Mouse (Mus musculus) heart, adult 2 months (tissue): ENCODE data around the gene Elmo1. TPM values are rescaled to one million over a fixed set of nuclear protein-coding genes. Genes with fewer than 3 reads are reported as not detected.

ENCODE experiments used
- DNase-seq, 2 experiments: peaks; one replicate each; pipeline ENCODE4 v3.0.0; 2021
- H3K27ac ChIP-seq: fragments of 200-600 bp; 2 replicates; pipeline ENCODE4 v1.8.1; 2022
- H3K27me3 ChIP-seq: fragments of 200-500 bp; 2 replicates; pipeline ENCODE4 v1.6.1; 2012; ENCODE audit warnings: mild to moderate bottlenecking, low read length, inconsistent platforms, mixed read lengths; ENCODE audit not compliant: control insufficient read depth, insufficient read depth
- H3K36me3 ChIP-seq: fragments of 200-500 bp; 2 replicates; pipeline ENCODE4 v1.6.1; 2012; ENCODE audit warnings: low read length, inconsistent platforms; ENCODE audit not compliant: control insufficient read depth, insufficient read depth
- H3K4me1 ChIP-seq: fragments of 200-500 bp; 2 replicates; pipeline ENCODE4 v1.6.1; 2011; ENCODE audit warnings: low read length; ENCODE audit not compliant: control insufficient read depth, insufficient read depth
- H3K4me3 ChIP-seq: fragments of 200-600 bp; 2 replicates; pipeline ENCODE4 v1.8.1; 2022
- H3K79me2 ChIP-seq: fragments of 200-500 bp; replicated peaks from 2 replicates; pipeline ENCODE4 v1.6.1; 2012; ENCODE audit warnings: mild to moderate bottlenecking, inconsistent platforms, low read length, moderate library complexity, mixed read lengths; ENCODE audit not compliant: control insufficient read depth, insufficient read depth
- H3K9ac ChIP-seq: fragments of 200-500 bp; 2 replicates; pipeline ENCODE4 v1.6.1; 2012; ENCODE audit warnings: low read depth, mild to moderate bottlenecking, control low read depth, inconsistent platforms, low read length, mixed read lengths
- CTCF ChIP-seq: fragments of 200-600 bp; IDR thresholded peaks from 2 replicates; pipeline ENCODE4 v1.8.1; 2022; ENCODE audit warnings: antibody characterized with exemption, mild to moderate bottlenecking, moderate library complexity
- EP300 ChIP-seq: fragments of 200-500 bp; IDR thresholded peaks from 2 replicates; pipeline ENCODE4 v1.6.1; 2011; ENCODE audit warnings: low read depth, low read length, control low read depth; ENCODE audit not compliant: insufficient read depth
- POLR2A ChIP-seq: fragments of 200-500 bp; IDR thresholded peaks from 2 replicates; pipeline ENCODE4 v1.6.1; 2011; ENCODE audit warnings: mild to moderate bottlenecking, low read depth, low read length, control low read depth; ENCODE audit not compliant: insufficient read depth
- WGBS: fragments of 180-500 bp; shearing (Covaris S2); methylation state at CpG from one replicate; pipeline ENCODE4 v1.1.7; 2018; 5-methylcytosine and 5-hydroxymethylcytosine counted together
- intact Hi-C: fragments of 180-260 bp; cut with DNase I; formaldehyde crosslinking; loops from one replicate; pipeline ENCODE4 v1.15.1; 2025
- polyA plus RNA-seq: library from polyadenylated mRNA; depleted of rRNA; stranded (reverse); fragments of >200 nt; gene quantifications from 2 replicates; pipeline ENCODE4 v1.2.3, GENCODE M21; 2012
- total RNA-seq, 2 experiments: library from RNA; stranded (reverse); gene quantifications; 2 replicates each; pipeline ENCODE4 v1.2.3; 2021

Elmo1 gene
- total and polyA plus RNA-seq, 3 experiments: 7.0 to 9.1 (median 7.1) TPM

DNA sequence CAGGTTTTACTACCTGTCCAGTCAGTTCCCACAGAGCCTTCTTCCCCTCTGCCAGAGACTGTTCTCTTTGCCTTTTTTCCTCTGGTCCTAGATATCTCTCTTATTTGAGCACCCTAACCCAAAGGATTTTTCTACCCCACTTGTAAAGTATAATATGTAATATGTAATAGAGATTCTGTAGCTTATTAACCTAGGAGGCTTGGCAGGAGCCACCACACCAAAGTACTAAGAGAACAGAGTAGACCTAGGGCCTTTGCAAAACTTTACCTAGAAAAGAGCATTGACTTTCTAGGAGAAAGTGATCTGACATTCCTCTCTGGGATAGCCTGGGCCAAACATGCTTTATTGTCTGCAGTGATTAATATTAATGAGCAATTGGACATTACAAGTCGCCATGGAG lies 433.3 kb downstream of the Elmo1 start:
- Histone ChIP-seq H3K4me1 (no peaks in the 10 kb centered on the region; the same call in 1 of the 2 replicates), H3K4me3 (no peak overlapping the region), H3K9ac (no peak overlapping the region), H3K27ac (no peak overlapping the region), H3K27me3 (no peaks in the 10 kb centered on the region), H3K36me3 (no peaks in the 10 kb centered on the region), H3K79me2 (0 out of 2 replicates have a peak, but pooled peaks cover 2% of the 10 kb centered on the region)
- 69% methylated on average over 1 of the region's 1 CpGs for WGBS
- no peak for DNase-seq
- TF ChIP-seq POLR2A (no peak), EP300 (no peak), CTCF (no peak)
- intact Hi-C loops: no loop called here

DNA sequence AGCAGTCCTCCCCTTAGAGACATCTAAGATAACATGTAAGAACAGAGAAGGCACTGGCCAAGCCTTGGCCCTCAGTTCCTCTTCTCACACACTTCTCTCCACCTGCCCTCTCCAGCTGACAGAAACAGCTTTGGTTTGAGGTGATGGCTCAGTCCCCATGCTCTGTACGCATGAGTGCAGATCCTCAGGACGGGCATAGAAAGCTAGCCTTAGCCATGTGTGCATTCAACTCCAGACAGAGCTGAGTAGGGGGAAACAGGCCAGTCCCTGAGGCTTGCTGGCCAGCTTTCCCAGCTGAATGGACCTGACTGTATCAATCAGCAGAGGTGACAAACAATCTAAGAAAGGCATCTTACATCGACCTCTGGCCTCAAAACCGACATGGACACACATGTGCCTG lies 435.4 kb downstream of the Elmo1 start:
- no peaks in the 10 kb centered on the region for H3K36me3 ChIP-seq
- no peak overlapping the region for H3K4me3 ChIP-seq
- WGBS: 81% methylated on average over 4 of the region's 4 CpGs
- H3K27ac ChIP-seq: no peak overlapping the region
- 0 out of 2 replicates have a peak, but pooled peaks cover 2% of the 10 kb centered on the region for H3K79me2 ChIP-seq
- no peak for TF ChIP-seq EP300
- no peak for TF ChIP-seq CTCF
- no peak for TF ChIP-seq POLR2A
- no peaks in the 10 kb centered on the region for H3K27me3 ChIP-seq
- intact Hi-C loops: no loop called here
- DNase-seq: no peak
- H3K9ac ChIP-seq: no peak overlapping the region
- H3K4me1 ChIP-seq: no peaks in the 10 kb centered on the region

DNA sequence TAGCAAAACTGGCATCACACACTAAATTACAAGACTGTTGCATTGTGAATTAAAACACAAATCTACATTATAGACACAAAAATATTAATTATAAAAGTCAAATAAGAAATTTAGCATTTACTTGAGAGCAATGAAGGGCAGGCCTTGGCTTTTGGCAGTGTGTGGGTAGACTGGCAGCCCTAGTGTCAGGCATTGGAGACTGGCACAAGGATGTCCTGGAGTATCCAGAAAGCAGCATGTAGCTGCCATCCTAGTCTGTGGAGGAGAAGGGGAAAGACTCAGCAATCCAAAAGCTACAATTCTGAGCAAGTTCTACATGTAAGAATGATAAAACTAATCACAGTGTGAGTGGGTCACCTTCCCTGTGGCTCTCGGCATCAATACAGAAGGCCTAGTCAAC lies 446.7 kb downstream of the Elmo1 start:
- Histone ChIP-seq H3K4me1 (no peaks in the 10 kb centered on the region), H3K27ac (no peak overlapping the region), H3K4me3 (no peak overlapping the region), H3K36me3 (no peaks in the 10 kb centered on the region), H3K9ac (no peak overlapping the region), H3K79me2 (no peaks in the 10 kb centered on the region), H3K27me3 (no peaks in the 10 kb centered on the region)
- TF ChIP-seq POLR2A: no peak
- no peak for TF ChIP-seq EP300
- no peak for TF ChIP-seq CTCF
- intact Hi-C loops: no loop called here
- DNase-seq: no peak
- WGBS: 97% methylated on average over 1 of the region's 1 CpGs

DNA sequence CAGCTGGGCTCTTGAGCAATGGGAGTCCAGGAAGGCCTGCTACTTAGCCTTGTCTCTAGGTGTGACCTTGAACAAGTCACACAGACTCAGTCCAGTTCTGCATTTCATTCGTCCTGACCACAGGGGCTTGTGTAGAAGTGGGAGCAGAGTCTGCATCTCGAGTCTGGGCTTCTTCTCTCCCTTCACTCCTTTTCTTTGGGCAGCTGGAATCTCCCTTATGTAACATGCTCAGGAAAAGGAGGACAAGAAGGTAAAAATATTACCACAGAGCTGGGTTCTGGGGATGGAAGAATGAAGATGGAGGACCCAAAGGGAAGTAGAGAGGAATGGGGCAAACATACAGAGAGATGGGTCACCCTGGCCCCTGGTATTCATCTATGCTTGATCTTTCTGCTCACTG lies 447.1 kb downstream of the Elmo1 start:
- TF ChIP-seq EP300: no peak
- no peak for TF ChIP-seq POLR2A
- TF ChIP-seq CTCF: no peak
- no peak for DNase-seq
- Histone ChIP-seq H3K4me3 (no peak overlapping the region), H3K27ac (no peak overlapping the region), H3K9ac (no peak overlapping the region), H3K27me3 (no peaks in the 10 kb centered on the region), H3K36me3 (no peaks in the 10 kb centered on the region), H3K4me1 (no peaks in the 10 kb centered on the region), H3K79me2 (no peaks in the 10 kb centered on the region)
- intact Hi-C loops: no loop called here
- 80% methylated on average over 2 of the region's 2 CpGs for WGBS

DNA sequence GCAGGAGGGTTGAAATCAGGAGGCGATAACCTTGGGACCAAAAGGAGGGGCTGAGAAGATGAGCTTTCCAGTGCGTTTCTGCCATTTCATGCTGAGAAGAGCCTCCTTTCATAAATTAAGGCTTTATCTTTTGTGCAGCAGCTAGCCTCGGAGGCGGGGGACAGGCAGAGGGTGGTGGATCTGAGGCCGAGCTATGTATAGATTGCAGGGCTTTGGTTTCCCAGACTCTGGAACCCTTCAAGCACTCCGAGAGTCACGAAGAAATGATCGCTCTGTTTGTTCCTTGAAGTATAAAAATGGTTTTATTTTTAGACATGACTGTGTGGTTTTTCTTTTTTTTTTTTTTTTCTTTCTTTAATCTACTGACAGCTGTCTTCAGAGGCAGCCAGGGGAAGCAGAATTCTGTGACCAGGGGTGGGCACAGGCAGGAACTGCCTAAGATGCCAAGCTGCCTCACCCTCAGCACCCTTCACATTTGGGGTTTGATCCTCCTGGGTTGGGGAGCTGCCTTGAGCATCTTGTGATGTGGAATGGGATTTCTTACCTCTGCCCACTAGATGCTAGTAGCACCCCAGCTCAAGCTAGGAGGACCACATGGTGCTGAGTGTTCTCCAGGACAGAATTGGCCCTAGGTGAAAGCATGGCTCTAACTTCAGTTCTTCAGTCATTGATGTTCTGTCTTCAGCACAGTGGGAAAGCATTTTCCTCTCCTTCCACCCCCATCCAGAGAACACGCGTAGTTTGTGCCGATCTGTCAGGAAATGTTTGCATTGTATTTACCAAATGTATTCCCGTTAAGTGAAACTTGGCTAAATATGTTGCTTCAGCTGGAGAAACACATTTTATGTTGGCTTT lies 448.0 kb downstream of the Elmo1 start:
- intact Hi-C loops: no loop called here
- H3K36me3 ChIP-seq: no peaks in the 10 kb centered on the region

DNA sequence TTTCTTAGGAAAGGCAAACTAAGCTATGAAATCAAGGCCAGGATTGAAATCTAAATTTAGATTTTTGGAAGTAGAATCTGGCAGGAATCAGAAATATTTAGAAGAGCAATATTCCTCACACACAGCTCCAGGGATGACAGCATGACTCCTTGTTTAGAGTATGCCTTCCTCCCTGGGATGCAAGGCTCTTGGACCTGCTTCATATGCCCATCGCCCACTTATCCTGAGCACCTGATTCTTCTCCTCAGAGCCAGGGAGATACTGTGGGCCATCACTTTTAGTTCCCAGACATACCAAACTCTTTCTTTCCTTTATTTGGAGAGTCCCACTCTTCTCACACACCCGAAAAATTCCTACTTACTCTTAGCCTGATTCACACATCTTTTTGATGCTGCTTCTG lies 449.2 kb downstream of the Elmo1 start:
- no peak for DNase-seq
- WGBS: 95% methylated on average over 2 of the region's 2 CpGs
- no peak overlapping the region for H3K4me3 ChIP-seq
- intact Hi-C loops: no loop called here
- H3K9ac ChIP-seq: no peak overlapping the region
- H3K4me1 ChIP-seq: no peaks in the 10 kb centered on the region
- no peaks in the 10 kb centered on the region for H3K79me2 ChIP-seq
- no peaks in the 10 kb centered on the region for H3K36me3 ChIP-seq
- TF ChIP-seq CTCF (no peak), POLR2A (no peak), EP300 (no peak)
- no peak overlapping the region for H3K27ac ChIP-seq
- no peaks in the 10 kb centered on the region for H3K27me3 ChIP-seq

More for the DNA sequence above, 448.0 kb downstream of the Elmo1 start:
- Histone ChIP-seq H3K9ac (no peak overlapping the region), H3K27me3 (no peaks in the 10 kb centered on the region), H3K27ac (no peak overlapping the region), H3K4me1 (no peaks in the 10 kb centered on the region), H3K4me3 (no peak overlapping the region), H3K79me2 (no peaks in the 10 kb centered on the region)
- WGBS: 56% methylated on average over 12 of the region's 12 CpGs
- TF ChIP-seq EP300 (no peak), CTCF (no peak), POLR2A (no peak)
- no peak for DNase-seq
